Mouse (Mus musculus) heart, adult 2 months (tissue): ENCODE data around the gene Rps27l. TPM values are rescaled to one million over a fixed set of nuclear protein-coding genes. Genes with fewer than 3 reads are reported as not detected.
A peak's percentile ranks its signal among the peaks of the same experiment; 100 is the strongest.

ENCODE experiments used
- DNase-seq, 2 experiments: peaks; one replicate each; pipeline ENCODE4 v3.0.0; 2021
- H3K27ac ChIP-seq: fragments of 200-600 bp; 2 replicates; pipeline ENCODE4 v1.8.1; 2022
- H3K27me3 ChIP-seq: fragments of 200-500 bp; 2 replicates; pipeline ENCODE4 v1.6.1; 2012; ENCODE audit warnings: mild to moderate bottlenecking, low read length, inconsistent platforms, mixed read lengths; ENCODE audit not compliant: control insufficient read depth, insufficient read depth
- H3K36me3 ChIP-seq: fragments of 200-500 bp; 2 replicates; pipeline ENCODE4 v1.6.1; 2012; ENCODE audit warnings: low read length, inconsistent platforms; ENCODE audit not compliant: control insufficient read depth, insufficient read depth
- H3K4me1 ChIP-seq: fragments of 200-500 bp; 2 replicates; pipeline ENCODE4 v1.6.1; 2011; ENCODE audit warnings: low read length; ENCODE audit not compliant: control insufficient read depth, insufficient read depth
- H3K4me3 ChIP-seq: fragments of 200-600 bp; 2 replicates; pipeline ENCODE4 v1.8.1; 2022
- H3K79me2 ChIP-seq: fragments of 200-500 bp; replicated peaks from 2 replicates; pipeline ENCODE4 v1.6.1; 2012; ENCODE audit warnings: mild to moderate bottlenecking, inconsistent platforms, low read length, moderate library complexity, mixed read lengths; ENCODE audit not compliant: control insufficient read depth, insufficient read depth
- H3K9ac ChIP-seq: fragments of 200-500 bp; 2 replicates; pipeline ENCODE4 v1.6.1; 2012; ENCODE audit warnings: low read depth, mild to moderate bottlenecking, control low read depth, inconsistent platforms, low read length, mixed read lengths
- CTCF ChIP-seq: fragments of 200-600 bp; IDR thresholded peaks from 2 replicates; pipeline ENCODE4 v1.8.1; 2022; ENCODE audit warnings: antibody characterized with exemption, mild to moderate bottlenecking, moderate library complexity
- EP300 ChIP-seq: fragments of 200-500 bp; IDR thresholded peaks from 2 replicates; pipeline ENCODE4 v1.6.1; 2011; ENCODE audit warnings: low read depth, low read length, control low read depth; ENCODE audit not compliant: insufficient read depth
- POLR2A ChIP-seq: fragments of 200-500 bp; IDR thresholded peaks from 2 replicates; pipeline ENCODE4 v1.6.1; 2011; ENCODE audit warnings: mild to moderate bottlenecking, low read depth, low read length, control low read depth; ENCODE audit not compliant: insufficient read depth
- WGBS: fragments of 180-500 bp; shearing (Covaris S2); methylation state at CpG from one replicate; pipeline ENCODE4 v1.1.7; 2018; 5-methylcytosine and 5-hydroxymethylcytosine counted together
- intact Hi-C: fragments of 180-260 bp; cut with DNase I; formaldehyde crosslinking; loops from one replicate; pipeline ENCODE4 v1.15.1; 2025
- long read RNA-seq: library from polyadenylated mRNA; stranded (forward); transcript quantifications from one replicate; pipeline ENCODE4 v2.0.0, GENCODE M21; 2021
- polyA plus RNA-seq: library from polyadenylated mRNA; depleted of rRNA; stranded (reverse); fragments of >200 nt; gene quantifications from 2 replicates; pipeline ENCODE4 v1.2.3, GENCODE M21; 2012; rRNA removed
- total RNA-seq, 2 experiments: library from RNA; stranded (reverse); gene quantifications; 2 replicates each; pipeline ENCODE4 v1.2.3; 2021

Gene Rps27l
- 100 to 1,000 TPM; 157 to 180 TPM for total RNA-seq
- polyA plus RNA-seq = 53.5 and 79.3 TPM in 2 replicates
- long read RNA-seq, transcript Rps27l-201 (4 exons, 499 nt) = major isoform, 62 of 63 reads
- long read RNA-seq, partial matches to known transcripts = 1 of 63 reads
- long read RNA-seq, other reads (novel, unspliced or antisense) = 0 of 63 reads

DNA sequence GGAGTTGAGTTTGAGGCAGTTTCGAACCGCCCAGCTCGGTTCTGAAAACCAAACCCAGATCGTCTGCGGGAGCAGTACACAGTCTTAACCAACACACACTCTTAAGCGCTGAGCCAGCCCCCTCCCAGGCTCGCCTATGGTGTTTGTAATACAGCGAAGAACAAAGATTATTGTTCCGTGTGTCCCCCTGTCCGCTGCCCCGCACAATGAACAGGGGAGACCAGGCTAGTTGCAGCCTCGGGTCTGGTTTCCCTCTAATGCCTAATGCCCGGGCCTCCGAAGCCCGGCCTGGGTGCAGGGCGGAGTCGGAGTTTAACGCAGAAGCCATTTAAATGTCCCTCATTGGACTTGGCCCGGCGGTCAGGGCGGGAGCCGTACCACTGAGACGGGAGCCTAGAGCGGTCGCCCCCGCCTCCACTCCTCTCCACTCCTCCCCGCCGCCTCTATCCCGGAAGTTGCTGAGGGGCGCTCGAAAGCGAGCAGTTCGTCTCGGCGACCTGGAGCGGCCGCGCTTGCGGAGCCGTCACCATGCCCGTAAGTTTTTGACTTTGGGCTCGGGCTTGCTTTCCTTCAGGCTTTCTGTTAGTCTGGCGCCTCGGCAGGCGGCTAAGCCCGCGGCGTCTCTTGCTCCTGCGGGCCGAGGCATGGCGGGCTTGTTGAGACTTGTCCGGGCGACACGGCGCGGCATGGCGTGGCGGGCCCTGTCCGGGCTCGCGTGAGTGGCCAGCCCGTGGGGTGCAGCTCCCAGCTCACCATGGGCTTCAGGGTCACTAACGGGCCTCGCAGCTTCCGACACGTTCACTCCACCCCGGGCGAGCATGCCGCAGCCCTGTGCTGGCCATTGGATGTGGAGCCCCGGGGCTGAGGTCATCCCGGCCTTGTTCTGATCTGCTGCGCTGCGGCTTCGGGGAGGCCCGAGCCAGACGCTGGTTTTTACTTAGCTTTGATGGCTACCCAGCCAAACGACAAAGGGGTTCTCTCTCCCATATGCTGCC, at the start of gene Rps27l:
Gene Rps27l (plus strand): TSS at position 440 of the 995 bp plus-strand sequence.
- no peak; the same call in 1 of the 2 replicates for TF ChIP-seq EP300
- TF ChIP-seq CTCF = peak; percentile 19; the same call in 1 of the 2 replicates
- peak; percentile 90 for TF ChIP-seq POLR2A
- WGBS = under 1% methylated on average over 77 of the region's 77 CpGs
- Histone ChIP-seq H3K4me3 (peak within 1 kb of the TSS; percentile 91), H3K27me3 (no peaks in the 10 kb centered on the region), H3K36me3 (peaks cover 7% of the 10 kb centered on the region), H3K79me2 (no peaks in the 10 kb centered on the region), H3K27ac (peak within 1 kb of the TSS; percentile 98), H3K9ac (peak within 1 kb of the TSS; percentile 87), H3K4me1 (no peaks in the 10 kb centered on the region; the same call in 1 of the 2 replicates)
- intact Hi-C loops = loop anchor here (2.0 kb wide), 2 partner anchors 27 to 29 kb away; partner anchors contain the start of genes Lactb and Rab8b
- DNase-seq = peak; percentile 96

DNA sequence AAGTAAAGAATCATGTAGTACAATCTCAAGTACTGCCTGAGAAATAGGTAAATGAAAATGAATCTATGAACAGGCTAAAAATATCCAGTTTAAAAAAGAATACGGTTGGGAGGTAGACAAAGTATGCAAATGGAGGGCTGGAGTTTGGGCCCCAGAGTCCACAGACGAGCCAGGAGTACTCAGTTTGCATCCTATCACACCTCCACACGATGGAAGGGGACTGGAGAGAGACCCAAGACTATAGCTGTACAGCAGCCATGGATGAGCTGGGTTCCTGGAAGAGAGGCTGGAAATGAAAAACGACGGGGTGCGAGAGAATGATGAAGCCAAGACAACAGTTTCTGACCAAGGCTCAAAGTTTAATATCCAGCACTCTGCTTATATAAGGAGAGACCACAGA, 48.9 kb upstream of the Rps27l start:
- no peak for DNase-seq
- no peaks in the 10 kb centered on the region for H3K27me3 ChIP-seq
- H3K36me3 ChIP-seq = no peaks in the 10 kb centered on the region
- 69% methylated on average over 6 of the region's 6 CpGs for WGBS
- peaks cover 4% of the 10 kb centered on the region for H3K4me1 ChIP-seq
- TF ChIP-seq POLR2A = no peak
- no peak for TF ChIP-seq EP300
- no peak for TF ChIP-seq CTCF
- H3K79me2 ChIP-seq = no peaks in the 10 kb centered on the region
- no peak overlapping the region for H3K9ac ChIP-seq
- intact Hi-C loops = no loop called here
- H3K27ac ChIP-seq = no peak overlapping the region
- H3K4me3 ChIP-seq = no peak overlapping the region

- no peak overlapping the region for H3K9ac ChIP-seq
- H3K27ac ChIP-seq = no peak overlapping the region
- WGBS = 46% methylated on average over 6 of the region's 6 CpGs
- no peak for DNase-seq
- H3K79me2 ChIP-seq = no peaks in the 10 kb centered on the region
- intact Hi-C loops = no loop called here
- TF ChIP-seq EP300 = no peak
- TF ChIP-seq CTCF = no peak
- no peak for TF ChIP-seq POLR2A
- no peaks in the 10 kb centered on the region for H3K36me3 ChIP-seq
- H3K4me3 ChIP-seq = no peak overlapping the region
- H3K4me1 ChIP-seq = peaks cover 4% of the 10 kb centered on the region
- no peaks in the 10 kb centered on the region for H3K27me3 ChIP-seq
Observed at GRCm38 (mm10) chr9:66897851-66898250, 48.0 kb upstream of the Rps27l start.

GRCm38 (mm10) chr9:66899072-66899471, 46.8 kb upstream of the Rps27l start:
- 75% methylated on average over 2 of the region's 2 CpGs for WGBS
- TF ChIP-seq CTCF (no peak), POLR2A (no peak), EP300 (no peak)

DNA sequence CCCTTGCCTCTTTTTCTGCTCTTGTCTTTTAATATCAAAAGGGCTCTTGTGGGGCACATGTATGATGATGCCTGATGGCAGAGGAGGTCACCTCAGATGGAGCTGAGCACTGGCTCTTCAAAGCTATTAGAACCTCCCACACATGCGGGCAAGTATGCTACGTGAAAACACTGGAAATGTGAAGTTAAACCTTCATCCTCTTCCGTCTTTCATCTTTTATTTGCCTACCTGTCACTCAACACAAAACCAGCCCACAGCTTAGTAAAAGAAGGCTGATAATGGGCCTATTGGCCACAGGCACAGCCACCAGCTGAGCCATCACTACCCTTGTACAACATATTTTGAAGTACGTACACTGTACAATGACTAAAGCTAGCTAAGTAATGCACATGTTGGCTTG, 46.4 kb upstream of the Rps27l start:
- Histone ChIP-seq H3K4me3 (no peak overlapping the region), H3K79me2 (peaks cover 2% of the 10 kb centered on the region; the same call in 1 of the 2 replicates), H3K9ac (no peak overlapping the region), H3K36me3 (no peaks in the 10 kb centered on the region), H3K27ac (no peak overlapping the region), H3K27me3 (no peaks in the 10 kb centered on the region), H3K4me1 (peaks cover 6% of the 10 kb centered on the region)
- DNase-seq = no peak
- TF ChIP-seq POLR2A (no peak), CTCF (no peak), EP300 (no peak)
- 87% methylated on average over 4 of the region's 4 CpGs for WGBS
- intact Hi-C loops = no loop called here

More at GRCm38 (mm10) chr9:66899072-66899471, 46.8 kb upstream of the Rps27l start:
- Histone ChIP-seq H3K79me2 (no peaks in the 10 kb centered on the region), H3K27ac (no peak overlapping the region), H3K4me1 (peaks cover 6% of the 10 kb centered on the region), H3K36me3 (no peaks in the 10 kb centered on the region), H3K4me3 (no peak overlapping the region), H3K27me3 (no peaks in the 10 kb centered on the region), H3K9ac (no peak overlapping the region)
- DNase-seq = no peak
- intact Hi-C loops = no loop called here

- intact Hi-C loops = no loop called here
- DNase-seq = no peak
- H3K27ac ChIP-seq = no peak overlapping the region
- H3K4me1 ChIP-seq = peaks cover 10% of the 10 kb centered on the region
- H3K36me3 ChIP-seq = no peaks in the 10 kb centered on the region; the same call in 1 of the 2 replicates
- peaks cover 3% of the 10 kb centered on the region; the same call in 1 of the 2 replicates for H3K79me2 ChIP-seq
- 79% methylated on average over 9 of the region's 9 CpGs for WGBS
- H3K27me3 ChIP-seq = no peaks in the 10 kb centered on the region
- no peak overlapping the region for H3K9ac ChIP-seq
- H3K4me3 ChIP-seq = no peak overlapping the region
- TF ChIP-seq POLR2A (no peak), EP300 (no peak), CTCF (no peak)
Observed at GRCm38 (mm10) chr9:66905990-66906389, 39.9 kb upstream of the Rps27l start.
